Mouse (Mus musculus) liver, embryonic 13.5 days (tissue): ENCODE results near the gene Mgat5b. TPM values are rescaled to one million over a fixed set of nuclear protein-coding genes. Genes with fewer than 3 reads are reported as not detected.
"Not testable (repeated sequence)": the region's sequence is repeated elsewhere in the genome, so short reads cannot be mapped to it uniquely, and the experiment has no call there.

Source experiments
- ATAC-seq: fragments of 200-750 bp; cut with Nextera tagmentation; 2 replicates; pipeline ENCODE4 v1.8.0; 2017; ENCODE audit warnings: low read depth, mild to moderate bottlenecking, moderate number of reproducible peaks, moderate library complexity
- DNase-seq: peaks from one replicate; pipeline ENCODE4 v3.0.0; 2022
- H3K27ac ChIP-seq: fragments of 300-500 bp; sonication (generic); 2 replicates; pipeline ENCODE4 v1.5.1; 2015; ENCODE audit warnings: moderate library complexity, mild to moderate bottlenecking, inconsistent platforms
- H3K27me3 ChIP-seq: fragments of 300-500 bp; sonication (generic); 2 replicates; pipeline ENCODE4 v1.6.1; 2015; ENCODE audit warnings: mild to moderate bottlenecking, inconsistent platforms
- H3K36me3 ChIP-seq: fragments of 300-500 bp; sonication (generic); 2 replicates; pipeline ENCODE4 v1.6.1; 2015; ENCODE audit warnings: mild to moderate bottlenecking, inconsistent platforms
- H3K4me1 ChIP-seq: fragments of 300-500 bp; sonication (generic); replicated peaks from 2 replicates; pipeline ENCODE4 v1.6.1; 2015; ENCODE audit warnings: inconsistent platforms
- H3K4me2 ChIP-seq: fragments of 300-500 bp; sonication (generic); 2 replicates; pipeline ENCODE4 v1.6.1; 2015; ENCODE audit warnings: inconsistent platforms, mild to moderate bottlenecking, moderate library complexity
- H3K4me3 ChIP-seq: fragments of 300-500 bp; sonication (generic); replicated peaks from 2 replicates; pipeline ENCODE4 v1.5.1; 2015; ENCODE audit warnings: mild to moderate bottlenecking, inconsistent platforms
- H3K9ac ChIP-seq: fragments of 300-500 bp; sonication (generic); 2 replicates; pipeline ENCODE4 v1.6.1; 2015; ENCODE audit warnings: mild to moderate bottlenecking, inconsistent platforms
- H3K9me3 ChIP-seq: fragments of 300-500 bp; sonication (generic); replicated peaks from 2 replicates; pipeline ENCODE4 v1.6.1; 2016; ENCODE audit warnings: inconsistent platforms
- whole genome bisulfite sequencing: fragments of 180-500 bp; shearing (Covaris S2); methylation state at CpG from one replicate; pipeline ENCODE4 v1.1.7; 2015; ENCODE audit not compliant: insufficient replicate concordance; 5-methylcytosine and 5-hydroxymethylcytosine counted together
- polyA plus RNA-seq: library from polyadenylated mRNA; unstranded; fragments of >200 nt; fragmentation: Nextera tagmentation; extraction: Ambion mirVana; gene quantifications from 2 replicates; pipeline ENCODE4 v1.2.1, GENCODE M21; 2015

The Mgat5b gene
- polyA plus RNA-seq, 1 experiment from 2014 or later, result not detected

GRCm38 (mm10) chr11:116887136-116887535 is 31.5 kb upstream of the Mgat5b start:
- 53% methylated on average over 5 of the region's 5 CpGs for WGBS
- Histone ChIP-seq H3K4me1 (peaks cover 4% of the 10 kb centered on the region), H3K27me3 (peaks cover 27% of the 10 kb centered on the region), H3K36me3 (no peaks in the 10 kb centered on the region), H3K4me3 (no peak overlapping the region), H3K27ac (no peak overlapping the region), H3K4me2 (no peak overlapping the region), H3K9me3 (no peaks in the 10 kb centered on the region), H3K9ac (no peak overlapping the region)
- DNase-seq (no peak), ATAC-seq (no peak)

DNA sequence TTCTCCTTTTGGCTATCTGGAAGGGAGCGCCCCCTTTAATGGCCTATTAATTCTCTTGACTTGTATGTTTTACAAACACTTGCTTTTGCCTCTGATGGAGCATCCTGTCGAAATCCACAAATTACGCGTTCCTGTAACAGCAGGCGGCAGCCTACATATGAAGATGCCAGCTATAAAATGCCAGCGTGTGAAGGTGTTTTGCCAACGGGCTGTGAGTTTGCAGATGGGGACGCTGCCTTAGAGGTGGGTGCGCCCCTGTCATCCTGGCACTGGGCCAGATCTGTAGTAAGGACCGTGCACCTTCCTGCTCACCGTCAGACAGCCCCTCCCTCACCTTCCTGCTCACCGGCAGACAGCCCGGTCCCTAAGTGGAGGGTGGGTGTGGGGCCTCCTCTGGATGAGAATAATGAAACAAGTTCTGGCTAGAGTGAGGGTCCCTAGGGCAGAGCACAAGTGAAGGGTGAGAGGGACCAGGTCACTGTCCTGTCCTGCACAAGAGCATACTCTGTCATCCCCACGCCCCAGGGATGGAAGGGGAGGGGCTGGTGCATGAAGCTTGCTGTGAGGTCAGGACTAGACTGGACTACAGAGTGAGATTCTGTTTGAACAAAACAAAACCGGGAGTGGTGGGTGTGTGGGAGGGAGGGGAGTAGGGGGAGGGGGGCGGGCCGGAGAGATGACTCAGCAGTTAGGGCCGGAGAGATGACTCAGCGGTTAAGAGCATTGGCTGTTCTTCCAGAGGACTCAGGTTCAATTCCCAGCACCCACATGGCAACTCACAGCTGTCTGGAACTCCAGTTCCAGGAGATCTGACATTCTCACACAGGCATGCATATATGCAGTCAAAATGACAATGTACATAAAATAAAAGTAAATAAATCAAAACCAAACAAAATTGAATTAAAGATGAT is 24.9 kb upstream of the Mgat5b start:
- 63% methylated on average over 19 of the region's 19 CpGs for WGBS
- ATAC-seq, result no peak
- Histone ChIP-seq H3K4me2 (no peak overlapping the region), H3K27me3 (0 out of 2 replicates have a peak, but pooled peaks cover 11% of the 10 kb centered on the region), H3K27ac (no peak overlapping the region), H3K4me1 (no peaks in the 10 kb centered on the region), H3K4me3 (no peak overlapping the region), H3K9ac (no peak overlapping the region), H3K9me3 (no peaks in the 10 kb centered on the region), H3K36me3 (no peaks in the 10 kb centered on the region)
- no peak for DNase-seq

- H3K4me3 ChIP-seq, result no peak overlapping the region
- no peaks in the 10 kb centered on the region for H3K4me1 ChIP-seq
- no peak overlapping the region for H3K27ac ChIP-seq
- H3K4me2 ChIP-seq, result no peak overlapping the region
- no peaks in the 10 kb centered on the region for H3K36me3 ChIP-seq
- no peak overlapping the region for H3K9ac ChIP-seq
- H3K9me3 ChIP-seq, result no peaks in the 10 kb centered on the region
- H3K27me3 ChIP-seq, result 0 out of 2 replicates have a peak, but pooled peaks cover 11% of the 10 kb centered on the region
- ATAC-seq (no peak), DNase-seq (no peak)
- WGBS, result 53% methylated on average over 3 of the region's 3 CpGs
These were observed 23.3 kb upstream of the Mgat5b start for GRCm38 (mm10) chr11:116895402-116895801.

- no peak overlapping the region for H3K27ac ChIP-seq
- WGBS, result 83% methylated on average over 12 of the region's 12 CpGs
- DNase-seq, result no peak
- no peak overlapping the region for H3K4me2 ChIP-seq
- no peak overlapping the region for H3K9ac ChIP-seq
- peaks cover 20% of the 10 kb centered on the region for H3K27me3 ChIP-seq
- H3K9me3 ChIP-seq, result no peaks in the 10 kb centered on the region
- H3K4me1 ChIP-seq, result no peaks in the 10 kb centered on the region
- no peak for ATAC-seq
- H3K4me3 ChIP-seq, result no peak overlapping the region
- H3K36me3 ChIP-seq, result no peaks in the 10 kb centered on the region
These were observed 19.4 kb upstream of the Mgat5b start for GRCm38 (mm10) chr11:116899247-116899646.

DNA sequence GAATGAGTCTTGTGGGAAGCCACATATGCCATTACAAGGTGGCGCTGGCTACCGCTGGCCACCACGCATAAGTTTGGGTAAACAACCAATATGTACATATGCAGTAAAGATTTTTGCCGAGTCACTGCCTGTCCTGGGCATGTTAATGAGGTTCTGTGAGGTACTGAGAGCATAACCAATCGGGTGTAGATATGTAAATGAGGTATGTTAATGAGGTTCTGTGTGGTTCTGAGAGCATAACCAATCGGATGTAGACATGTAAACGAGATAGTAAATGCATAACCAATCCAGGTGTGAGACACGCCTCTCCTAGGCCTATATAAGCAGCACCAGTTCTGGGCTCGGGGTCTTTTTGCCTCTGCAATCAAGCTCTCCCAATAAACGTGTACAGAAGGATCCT is 16.1 kb upstream of the Mgat5b start:
- H3K36me3 ChIP-seq, H3K9me3 ChIP-seq, H3K27ac ChIP-seq, H3K9ac ChIP-seq, ATAC-seq, H3K4me2 ChIP-seq, DNase-seq, H3K4me3 ChIP-seq: not testable (repeated sequence)
- Histone ChIP-seq H3K27me3 (peaks cover 35% of the 10 kb centered on the region), H3K4me1 (peaks cover 12% of the 10 kb centered on the region)
- whole genome bisulfite sequencing, result 74% methylated on average over 10 of the region's 10 CpGs

DNA sequence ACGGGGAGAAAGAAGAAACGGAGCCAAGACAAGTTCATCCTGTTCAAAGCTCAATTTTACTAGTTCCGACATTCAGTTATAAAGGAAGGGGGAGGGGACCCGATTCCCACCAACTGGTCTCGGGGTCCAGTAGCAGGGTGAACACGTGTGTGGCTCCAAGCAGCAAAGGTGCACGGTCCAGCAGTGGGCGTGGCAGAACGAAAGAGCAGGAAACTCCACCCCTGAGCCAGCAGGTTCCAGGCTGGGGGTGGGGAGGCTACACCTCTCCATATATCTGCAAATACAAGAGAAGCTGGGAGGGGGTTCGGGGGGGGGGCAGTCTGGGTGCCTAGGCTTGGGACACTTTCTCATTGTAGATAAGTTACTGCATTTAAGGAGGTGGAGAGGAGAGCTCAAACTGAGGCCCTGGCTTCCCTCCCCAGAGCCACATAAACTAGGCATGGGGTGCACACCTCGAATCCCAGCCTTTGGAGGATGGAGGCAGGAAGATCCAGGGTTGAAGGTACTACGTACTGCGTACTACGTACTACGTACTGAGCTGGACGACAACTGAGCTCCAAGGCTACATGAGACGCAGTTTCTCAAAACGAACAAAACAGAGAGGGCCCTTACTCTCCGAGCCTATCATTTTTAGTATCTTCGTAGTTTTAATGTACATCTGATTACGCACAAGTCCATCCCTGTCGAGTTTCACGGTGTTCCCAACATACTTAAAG is 12.8 kb upstream of the Mgat5b start:
- peaks cover 12% of the 10 kb centered on the region for H3K4me1 ChIP-seq
- DNase-seq (no peak), ATAC-seq (no peak)
- no peak overlapping the region for H3K9ac ChIP-seq
- no peaks in the 10 kb centered on the region for H3K9me3 ChIP-seq
- no peaks in the 10 kb centered on the region for H3K36me3 ChIP-seq
- no peak overlapping the region for H3K27ac ChIP-seq
- peaks cover 31% of the 10 kb centered on the region for H3K27me3 ChIP-seq
- 7% methylated on average over 23 of the region's 23 CpGs for WGBS
- H3K4me2 ChIP-seq, result peak overlapping the region; percentile 40
- 0 out of 2 replicates have a peak overlapping the region, but pooled peaks have one; percentile 8 for H3K4me3 ChIP-seq

DNA sequence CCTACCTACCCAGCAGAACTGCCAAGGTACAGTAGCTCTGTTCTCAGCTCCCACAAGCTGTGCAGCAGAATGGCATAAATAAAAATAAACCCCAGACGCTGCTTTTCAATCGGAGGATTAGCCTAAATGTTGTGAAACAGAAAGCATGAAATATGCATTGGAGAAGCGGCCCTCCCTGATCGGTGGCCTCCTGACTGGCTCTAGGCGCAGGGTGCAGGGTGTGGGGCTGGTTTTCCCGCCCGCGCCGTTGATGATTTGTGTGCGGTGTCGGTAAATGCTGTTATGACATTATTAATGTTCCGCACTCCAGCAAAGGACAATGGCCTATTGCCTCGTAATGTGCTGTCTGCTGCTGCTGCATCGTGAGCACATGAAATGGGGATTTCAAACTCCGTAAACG is 5.1 kb upstream of the Mgat5b start:
- 66% methylated on average over 16 of the region's 16 CpGs for WGBS
- Histone ChIP-seq H3K4me3 (no peak overlapping the region), H3K27ac (no peak overlapping the region), H3K27me3 (peaks cover 56% of the 10 kb centered on the region), H3K9me3 (no peaks in the 10 kb centered on the region), H3K4me1 (no peaks in the 10 kb centered on the region), H3K4me2 (no peak overlapping the region), H3K36me3 (no peaks in the 10 kb centered on the region), H3K9ac (no peak overlapping the region)
- ATAC-seq (no peak), DNase-seq (no peak)

DNA sequence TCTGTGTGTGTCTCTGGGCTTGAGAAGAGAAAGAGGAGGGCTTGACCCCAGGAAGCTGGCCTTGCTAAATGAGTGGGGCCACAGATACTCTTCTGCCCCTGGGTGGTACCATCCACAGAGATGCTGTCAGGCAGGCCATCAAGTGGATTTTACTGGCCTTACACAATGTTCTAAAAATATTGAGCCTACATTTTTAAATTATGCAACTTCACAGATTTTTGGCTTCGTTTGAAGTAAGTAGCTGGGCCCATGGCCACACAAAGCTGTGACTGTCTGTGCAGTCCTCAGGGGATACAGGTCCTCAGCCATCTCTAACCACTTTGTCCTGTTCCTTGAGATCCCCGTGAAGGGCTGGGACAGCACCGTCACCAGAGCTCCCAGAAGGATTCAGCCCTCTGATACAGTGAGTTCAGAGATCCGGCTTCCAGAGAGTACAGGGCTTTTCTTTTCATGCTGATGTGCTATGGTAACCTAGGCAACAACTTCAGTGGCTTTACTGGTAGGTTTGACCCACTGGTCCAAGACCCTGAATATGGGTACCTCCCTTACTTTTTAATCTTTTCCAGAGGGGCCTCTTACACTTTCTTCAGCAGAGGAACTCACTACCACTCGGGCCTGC is 4.3 kb upstream of the Mgat5b start:
- Histone ChIP-seq H3K27ac (no peak overlapping the region), H3K9me3 (no peaks in the 10 kb centered on the region), H3K9ac (no peak overlapping the region), H3K27me3 (peaks cover 64% of the 10 kb centered on the region), H3K4me1 (peaks cover 6% of the 10 kb centered on the region; the same call in 1 of the 2 replicates), H3K4me2 (no peak overlapping the region), H3K4me3 (no peak overlapping the region), H3K36me3 (no peaks in the 10 kb centered on the region)
- ATAC-seq, result no peak
- no peak for DNase-seq
- 54% methylated on average over 5 of the region's 5 CpGs for WGBS

- ATAC-seq, result no peak
- Histone ChIP-seq H3K9ac (no peak overlapping the region), H3K27ac (no peak overlapping the region), H3K4me1 (peaks cover 6% of the 10 kb centered on the region; the same call in 1 of the 2 replicates), H3K27me3 (peaks cover 73% of the 10 kb centered on the region), H3K4me3 (no peak overlapping the region), H3K9me3 (no peaks in the 10 kb centered on the region), H3K4me2 (no peak overlapping the region), H3K36me3 (no peaks in the 10 kb centered on the region)
- no peak for DNase-seq
- 53% methylated on average over 3 of the region's 3 CpGs for WGBS
These were observed 3.4 kb upstream of the Mgat5b start for GRCm38 (mm10) chr11:116915241-116915640.

DNA sequence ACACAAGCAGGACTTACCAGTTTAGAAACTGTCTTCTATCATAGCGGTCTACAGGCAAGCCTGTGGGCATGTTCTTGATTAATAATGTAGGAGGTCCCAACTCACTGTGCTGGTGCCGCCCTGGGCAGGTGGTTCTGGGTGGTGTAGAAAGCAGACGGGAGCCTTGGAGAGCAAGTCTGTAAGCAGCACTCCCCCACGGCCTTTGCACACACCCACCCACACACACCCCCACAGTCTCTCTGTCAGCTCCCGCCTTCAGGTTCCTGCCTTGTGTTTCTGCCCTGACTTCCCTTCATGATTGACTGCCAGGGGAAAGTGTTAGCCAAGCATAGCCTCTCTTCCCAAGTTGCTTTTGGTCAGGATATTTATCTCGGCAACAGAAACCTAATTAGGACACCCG is 1.3 kb upstream of the Mgat5b start:
- Histone ChIP-seq H3K27me3 (peaks cover 90% of the 10 kb centered on the region), H3K36me3 (no peaks in the 10 kb centered on the region), H3K4me1 (peaks cover 6% of the 10 kb centered on the region; the same call in 1 of the 2 replicates), H3K9me3 (no peaks in the 10 kb centered on the region), H3K27ac (no peak overlapping the region), H3K4me3 (no peak overlapping the region), H3K9ac (no peak overlapping the region), H3K4me2 (no peak overlapping the region)
- WGBS, result 35% methylated on average over 7 of the region's 7 CpGs
- no peak for DNase-seq
- ATAC-seq, result no peak
